Mouse (Mus musculus): ENCODE data around the gene Erbb4.

GRCm38 (mm10) chr1:69107485-69108158, at the start of gene Erbb4:
- TF ChIP-seq EP300 (IDR thresholded peaks at IDR 0.05) (no peak), CTCF (IDR thresholded peaks at IDR 0.05) (no peak)

Data from lung, postnatal 0 days (tissue).